Mouse (Mus musculus) lung, postnatal 10 days (tissue): ENCODE measurements at regions not wholly inside any gene's neighbourhood (a gene's known extent, or its start where the extent isn't known, plus 50 kb on each side); places are given as distances from the start of the nearest gene placed in this dataset.

Experiments used
- DNase-seq: peaks from one replicate; pipeline ENCODE4 v3.0.0; 2021

GRCm38 (mm10) chr2:139413559-139413958 lies 80.2 kb upstream of the Sptlc3 start:
- no peak for DNase-seq

- no peak for DNase-seq
Observed at GRCm38 (mm10) chr2:139417506-139417905, 76.2 kb upstream of the Sptlc3 start.

GRCm38 (mm10) chr2:139422678-139423077 lies 71.0 kb upstream of the Sptlc3 start:
- peak; percentile 4 for DNase-seq

DNA sequence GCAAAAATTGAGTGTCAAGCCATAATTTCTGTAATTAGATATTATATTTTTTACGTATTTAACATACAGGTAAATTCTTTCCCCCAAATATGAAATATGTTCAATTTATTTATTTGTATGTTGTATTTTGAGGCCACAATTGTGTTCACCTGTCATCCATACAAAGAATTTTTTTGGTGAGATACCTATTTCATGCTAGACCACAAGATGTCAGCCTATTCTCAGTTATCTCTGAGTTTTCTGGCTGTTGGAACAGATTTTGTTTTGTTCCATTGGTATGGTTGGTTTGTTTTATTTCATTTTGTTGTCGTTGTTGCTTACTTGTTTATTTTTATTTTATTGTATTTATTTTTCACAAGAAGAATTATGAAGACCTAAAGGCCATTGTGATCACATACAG lies 70.3 kb upstream of the Sptlc3 start:
- DNase-seq: no peak
